7 mouse cellular contexts compared by ENCODE assay signal in the genomic region with DNA sequence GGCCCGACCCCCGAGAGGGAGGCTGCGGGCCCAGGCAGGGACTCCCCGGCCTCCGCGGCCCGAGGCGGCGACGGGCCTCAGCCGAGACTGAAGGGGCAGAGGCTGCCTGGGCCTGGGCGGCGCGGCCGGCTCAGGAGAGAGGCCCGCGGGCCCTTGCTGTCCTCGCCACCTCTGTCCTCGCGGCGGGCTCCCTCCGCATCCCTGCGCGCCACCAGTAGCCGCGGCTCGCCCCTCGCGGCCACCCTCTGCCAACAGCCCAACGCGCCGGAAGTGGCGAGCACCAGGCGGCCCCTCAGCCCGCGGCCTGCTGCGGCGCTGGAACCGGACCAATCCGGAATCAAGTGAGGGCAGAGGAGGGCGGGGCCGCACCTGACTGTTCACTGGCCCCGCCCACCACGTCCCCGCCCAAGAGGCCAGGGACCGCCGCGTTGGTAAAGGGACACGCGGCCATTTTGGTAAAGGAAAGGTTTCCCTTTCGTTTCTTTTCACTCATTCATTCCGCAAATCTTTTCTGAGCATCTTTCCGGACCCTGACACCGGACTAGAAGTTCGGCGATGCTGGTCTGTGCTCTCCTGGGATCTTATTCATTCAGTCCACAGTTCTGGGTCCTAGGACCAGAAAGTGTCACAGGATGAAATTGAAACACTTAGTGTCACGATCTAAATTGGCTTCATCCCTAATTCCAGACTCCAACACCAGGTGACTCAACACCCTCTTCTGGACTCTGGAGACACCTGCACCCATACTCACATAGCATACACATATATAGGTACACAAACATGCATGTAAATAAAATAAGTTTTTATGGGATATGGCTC. TPM values are rescaled to one million over a fixed set of nuclear protein-coding genes. Genes with fewer than 3 reads are reported as not detected.
DNase-seq lines count a peak whose midpoint lies in the region; ATAC-seq lines count a peak whose summit lies in the region.

A gene (minus strand): TSS at position 324 of the 819 bp plus-strand sequence.

- H3K9ac ChIP-seq in midbrain, embryonic 13.5 days (replicated peaks) = peak within 1 kb of the TSS; percentile 96

- peak within 1 kb of the TSS; percentile 95 for H3K4me3 ChIP-seq in embryonic facial prominence, embryonic 10.5 days
- peak within 1 kb of the TSS; percentile 93 for H3K4me3 ChIP-seq in limb, embryonic 10.5 days
- H3K4me3 ChIP-seq in midbrain, embryonic 13.5 days (replicated peaks) = peak within 1 kb of the TSS; percentile 79

- H3K4me1 ChIP-seq in embryonic facial prominence, embryonic 10.5 days = peaks cover 25% of the 10 kb centered on the region
- peaks cover 18% of the 10 kb centered on the region for H3K4me1 ChIP-seq in limb, embryonic 10.5 days
- peaks cover 26% of the 10 kb centered on the region for H3K4me1 ChIP-seq in midbrain, embryonic 13.5 days (replicated peaks)

- under 1% methylated on average over 57 of the region's 57 CpGs for WGBS in embryonic facial prominence, embryonic 10.5 days
- 1% methylated on average over 57 of the region's 57 CpGs for WGBS in limb, embryonic 10.5 days
- under 1% methylated on average over 37 of the region's 57 CpGs for WGBS in midbrain, embryonic 13.5 days

- H3K4me2 ChIP-seq in midbrain, embryonic 13.5 days (replicated peaks) = peak within 1 kb of the TSS; percentile 76

- peak; percentile 98 for DNase-seq in adrenal gland, postnatal 10 days
- DNase-seq in embryonic facial prominence, embryonic 10.5 days (ENCODE audit: low spot score) = peak; percentile 98
- DNase-seq in kidney, adult 11 months = peak; percentile 93
- peak; percentile 99 for DNase-seq in limb, embryonic 10.5 days (ENCODE audit: low spot score)
- peak; percentile 93 for DNase-seq in spleen, adult 12 weeks (ENCODE audit: low spot score)

- no peaks in the 10 kb centered on the region for H3K9me3 ChIP-seq in embryonic facial prominence, embryonic 10.5 days
- H3K9me3 ChIP-seq in limb, embryonic 10.5 days (replicated peaks) = no peaks in the 10 kb centered on the region
- H3K9me3 ChIP-seq in midbrain, embryonic 13.5 days = no peaks in the 10 kb centered on the region

- peak; percentile 98 for ATAC-seq in granulocyte monocyte progenitor cell, adult 5-6 weeks (replicated peaks; ENCODE audit: poor library complexity, severe bottlenecking)
- peak; percentile 98 for ATAC-seq in midbrain, embryonic 13.5 days

- H3K36me3 ChIP-seq in embryonic facial prominence, embryonic 10.5 days (replicated peaks) = 0 out of 2 replicates have a peak, but pooled peaks cover 4% of the 10 kb centered on the region
- H3K36me3 ChIP-seq in limb, embryonic 10.5 days = no peaks in the 10 kb centered on the region
- no peaks in the 10 kb centered on the region for H3K36me3 ChIP-seq in midbrain, embryonic 13.5 days

- no peaks in the 10 kb centered on the region for H3K27me3 ChIP-seq in embryonic facial prominence, embryonic 10.5 days (replicated peaks; ENCODE audit: low read depth, poor library complexity, severe bottlenecking)
- H3K27me3 ChIP-seq in limb, embryonic 10.5 days (ENCODE audit: low read depth, poor library complexity, severe bottlenecking) = no peaks in the 10 kb centered on the region
- no peaks in the 10 kb centered on the region; the same call in 1 of the 2 replicates for H3K27me3 ChIP-seq in midbrain, embryonic 13.5 days

- peak within 1 kb of the TSS; percentile 96 for H3K27ac ChIP-seq in embryonic facial prominence, embryonic 10.5 days (replicated peaks)
- H3K27ac ChIP-seq in limb, embryonic 10.5 days = peak within 1 kb of the TSS; percentile 98
- H3K27ac ChIP-seq in midbrain, embryonic 13.5 days = peak within 1 kb of the TSS; percentile 89

RNA-seq across cellular contexts. Expression of the gene that starts here (rescaled TPM):
- 10 to 100 TPM; 68.7 to 91.2 TPM for total RNA-seq in adrenal gland, postnatal 10 days (2021)
- 70.2 and 74.3 TPM in 2 replicates for polyA plus RNA-seq in embryonic facial prominence, embryonic 10.5 days (2016; fragmentation: Nextera tagmentation; extraction: Ambion mirVana)
- total RNA-seq in granulocyte monocyte progenitor cell, adult 5-6 weeks (2014; fragmentation: Nextera tagmentation) = 143 and 157 TPM in 2 replicates
- total RNA-seq in granulocyte monocyte progenitor cell, adult 5-6 weeks (2017) = 30.7 and 47.1 TPM in 2 replicates
- polyA plus RNA-seq in limb, embryonic 10.5 days (2016; fragmentation: Nextera tagmentation; extraction: Ambion mirVana) = 74.7 and 80.1 TPM in 2 replicates
- 44.6 and 50.4 TPM in 2 replicates for polyA plus RNA-seq in midbrain, embryonic 13.5 days (2015; fragmentation: Nextera tagmentation; extraction: Ambion mirVana)

Comparison
In these comparisons a context has a peak if more than half of its experiments do, and no peak if none do; other contexts are left out.
1. Peak in every context shown above with its lines: DNase-seq, ATAC-seq, H3K4me3 ChIP-seq and H3K27ac ChIP-seq.